Mouse (Mus musculus) retina, adult 2 months (tissue): ENCODE data around the gene Tmem204.

Experiments used
- DNase-seq: peaks from one replicate; pipeline ENCODE4 v3.0.0-alpha.2; 2012; ENCODE audit warnings: low read depth, low spot score

The Tmem204 gene

GRCm38 (mm10) chr17:25014841-25015570 lies 68.4 kb downstream of the Tmem204 start:
- DNase-seq: no peak

GRCm38 (mm10) chr17:25013606-25014501 lies 69.5 kb downstream of the Tmem204 start:
- no peak for DNase-seq
